Mouse (Mus musculus): ENCODE measurements around the gene Hist2h3c1.
"Not testable (repeated sequence)": the region's sequence is repeated elsewhere in the genome, so short reads cannot be mapped to it uniquely, and the experiment has no call there.

Gene Hist2h3c1

DNA sequence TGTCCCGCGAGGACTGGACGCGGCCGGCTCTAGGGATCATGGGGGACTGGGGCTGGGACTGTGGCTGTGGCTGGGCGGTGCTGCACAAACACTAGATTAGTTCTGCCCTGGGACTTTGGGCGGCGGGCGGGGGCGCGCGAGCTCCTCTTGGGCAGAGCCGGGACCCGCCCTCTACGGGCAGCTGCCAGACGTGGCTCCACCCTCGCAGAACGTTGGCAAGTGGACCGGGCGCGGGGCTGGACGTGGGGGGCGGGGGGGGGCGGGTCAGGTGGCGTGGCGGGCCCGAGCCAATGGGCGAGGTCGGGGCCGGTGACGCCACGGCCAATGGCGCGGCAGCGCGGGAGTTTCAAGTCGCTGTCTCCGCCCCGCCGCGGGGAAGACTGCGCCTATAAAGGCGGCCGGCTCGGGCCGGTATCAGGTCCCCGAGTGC, at the start of gene Hist2h3c1:
Hist2h3c1 (plus strand) TSS at position 259 of the 430 bp plus-strand sequence.
- DNase-seq (ENCODE audit: low spot score) = not testable (repeated sequence)

DNA sequence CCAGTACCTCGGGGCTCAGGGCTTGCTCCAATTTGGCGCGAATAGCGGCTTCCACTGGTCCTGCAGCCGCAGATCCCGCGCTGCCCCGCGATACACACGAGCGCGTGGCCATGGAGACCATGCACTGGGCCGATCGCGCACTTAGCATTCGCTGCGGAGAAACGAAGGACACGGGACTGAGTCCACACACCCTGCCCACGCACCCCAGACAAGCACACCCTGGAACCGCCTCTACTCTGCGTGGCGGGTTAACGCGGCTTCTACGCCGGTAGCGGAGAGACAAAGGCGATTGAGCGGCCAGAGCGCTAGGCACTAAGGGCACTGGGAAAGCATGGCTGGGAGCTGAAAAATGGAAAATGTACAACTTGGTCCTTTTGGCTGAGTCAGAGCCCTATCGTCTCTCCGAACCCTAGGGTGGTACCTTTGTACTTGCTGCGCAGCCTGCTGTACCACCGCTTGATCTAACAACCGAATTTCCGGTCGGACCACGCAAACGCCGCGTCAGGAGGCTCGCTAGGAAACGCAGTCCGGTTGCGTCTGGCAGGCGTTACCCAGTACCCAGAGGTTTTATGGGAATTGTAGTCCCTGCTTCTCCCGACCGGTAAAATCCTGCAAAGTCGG, 49.2 kb upstream of the Hist2h3c1 start:
- DNase-seq (ENCODE audit: low spot score) = peak; percentile 97

DNA sequence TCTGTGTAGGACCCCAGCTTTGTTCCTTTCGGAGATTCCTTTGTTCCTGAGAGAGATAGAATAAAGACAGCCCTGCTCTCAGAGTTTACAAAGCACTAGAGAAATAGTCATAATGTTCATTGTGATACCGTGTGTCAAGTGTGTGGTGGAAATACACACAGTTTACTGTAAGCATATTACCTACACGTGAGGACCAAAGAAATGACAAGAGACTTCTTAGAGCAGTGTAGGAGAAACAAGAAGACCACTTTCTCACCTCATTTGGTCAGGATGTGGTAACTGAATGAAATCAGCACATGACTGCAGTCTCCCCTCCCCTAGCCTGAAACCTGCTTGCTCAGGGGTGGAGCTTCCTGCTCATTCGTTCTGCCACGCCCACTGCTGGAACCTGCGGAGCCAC, 48.3 kb upstream of the Hist2h3c1 start:
- DNase-seq (ENCODE audit: low spot score) = peak; percentile 44

DNA sequence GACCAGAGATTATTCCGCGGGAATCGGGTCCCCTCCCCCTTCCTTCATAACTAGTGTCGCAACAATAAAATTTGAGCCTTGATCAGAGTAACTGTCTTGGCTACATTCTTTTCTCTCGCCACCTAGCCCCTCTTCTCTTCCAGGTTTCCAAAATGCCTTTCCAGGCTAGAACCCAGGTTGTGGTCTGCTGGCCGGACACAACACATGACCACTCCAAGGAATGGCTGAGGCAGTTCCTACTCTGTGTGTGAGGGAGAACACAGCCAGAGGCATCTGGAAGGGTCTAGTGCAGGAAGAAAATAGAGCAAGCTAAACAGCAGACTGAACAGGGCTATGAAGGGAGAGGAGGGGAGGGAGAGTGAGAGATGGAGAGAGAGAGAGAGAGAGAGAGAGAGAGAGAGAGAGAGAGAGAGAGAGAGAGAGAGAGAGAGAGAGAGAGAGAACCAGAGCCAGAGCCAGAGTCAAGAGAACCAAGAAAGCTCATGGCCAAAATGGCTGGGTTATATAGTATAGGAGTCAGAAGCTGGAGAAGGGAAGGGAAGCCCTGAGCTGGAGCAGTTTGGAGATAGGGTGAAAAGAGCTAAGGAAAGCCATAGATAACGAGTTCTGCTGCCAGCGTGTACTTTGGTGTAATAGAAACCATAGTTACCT, 47.8 kb upstream of the Hist2h3c1 start:
- not testable (repeated sequence) for DNase-seq (ENCODE audit: low spot score)

DNA sequence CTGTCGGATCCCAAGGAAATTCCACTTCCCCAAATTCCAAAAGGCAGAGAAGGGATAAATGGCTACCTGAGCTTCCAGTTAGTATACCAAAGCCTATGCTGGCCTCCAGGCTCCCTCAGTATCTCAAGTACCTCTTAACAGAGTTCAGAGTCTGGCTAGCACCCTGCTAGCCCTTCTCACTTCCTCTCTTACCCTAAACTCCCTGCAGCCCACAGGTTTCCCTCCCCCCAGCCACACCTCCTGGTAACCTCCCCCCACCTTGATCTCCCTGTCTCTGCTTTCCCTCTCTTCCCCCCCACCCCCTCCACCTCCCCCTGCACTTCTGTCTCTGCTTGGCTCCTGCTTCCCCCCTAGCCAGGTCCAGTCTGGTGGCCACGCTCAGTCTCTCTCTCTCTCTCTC, 46.8 kb upstream of the Hist2h3c1 start:
- no peak for DNase-seq (ENCODE audit: low spot score)

DNA sequence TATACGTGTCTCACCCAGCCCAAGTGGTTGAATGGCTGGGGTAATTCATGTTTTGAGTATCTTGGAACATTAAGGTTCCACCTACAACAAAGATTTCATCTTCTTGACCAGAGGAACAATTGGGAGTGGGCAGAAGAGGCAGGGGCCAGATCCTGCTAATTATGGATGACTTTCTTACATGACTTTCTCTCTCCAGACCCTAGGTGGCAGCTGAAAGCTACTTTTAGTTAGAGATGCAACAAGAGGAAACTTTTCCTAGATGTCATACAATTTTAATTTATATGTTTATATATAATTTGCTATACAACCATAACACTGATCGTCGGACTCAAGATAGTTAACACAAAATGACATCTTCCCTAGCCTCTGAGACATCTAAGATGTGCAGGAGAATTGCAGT, 38.7 kb upstream of the Hist2h3c1 start:
- DNase-seq (ENCODE audit: low spot score) = no peak

DNA sequence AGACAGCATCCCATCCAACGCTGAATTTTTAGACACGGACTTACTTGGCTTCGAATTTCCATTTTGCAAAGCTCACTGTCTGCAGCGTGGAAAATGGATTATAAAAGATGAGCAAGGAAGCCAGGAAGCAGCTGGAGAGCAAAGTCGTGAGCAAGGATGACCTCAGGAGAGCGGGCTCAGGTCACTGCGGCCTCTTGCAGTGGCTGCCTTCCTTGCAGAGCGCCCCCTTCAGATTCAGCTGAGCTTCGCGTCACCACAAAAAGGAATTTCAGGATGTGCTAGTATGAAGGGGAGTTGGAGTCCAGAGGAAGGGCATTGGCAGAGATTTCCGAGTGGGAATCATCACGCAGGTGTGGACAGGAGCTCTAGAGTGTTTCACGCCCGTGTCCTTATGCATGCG, 37.2 kb upstream of the Hist2h3c1 start:
- DNase-seq (ENCODE audit: low spot score) = peak; percentile 64

DNA sequence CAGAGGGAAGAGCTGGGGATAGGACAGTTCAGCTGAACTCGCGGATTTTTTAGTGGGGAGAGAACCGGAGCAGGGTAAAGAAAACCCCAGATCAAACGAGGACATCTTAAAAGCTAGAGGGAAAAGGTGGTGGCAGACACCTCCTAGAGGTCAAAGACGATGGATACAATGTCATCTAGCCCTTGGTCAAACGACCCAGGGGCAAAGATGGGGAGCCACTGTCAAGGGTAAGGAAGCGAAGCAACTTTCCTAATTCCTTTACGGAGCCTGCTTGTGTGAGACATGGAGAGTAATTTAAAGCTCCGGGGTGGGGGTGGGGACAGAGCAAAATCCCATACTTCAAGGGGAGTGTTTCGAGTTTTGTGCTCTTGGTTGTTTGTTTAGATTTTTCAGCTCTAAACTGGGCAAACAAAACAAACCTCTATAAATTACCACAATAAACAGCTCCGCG, 27.3 kb upstream of the Hist2h3c1 start:
- DNase-seq (ENCODE audit: low spot score) = peak; percentile 58

DNA sequence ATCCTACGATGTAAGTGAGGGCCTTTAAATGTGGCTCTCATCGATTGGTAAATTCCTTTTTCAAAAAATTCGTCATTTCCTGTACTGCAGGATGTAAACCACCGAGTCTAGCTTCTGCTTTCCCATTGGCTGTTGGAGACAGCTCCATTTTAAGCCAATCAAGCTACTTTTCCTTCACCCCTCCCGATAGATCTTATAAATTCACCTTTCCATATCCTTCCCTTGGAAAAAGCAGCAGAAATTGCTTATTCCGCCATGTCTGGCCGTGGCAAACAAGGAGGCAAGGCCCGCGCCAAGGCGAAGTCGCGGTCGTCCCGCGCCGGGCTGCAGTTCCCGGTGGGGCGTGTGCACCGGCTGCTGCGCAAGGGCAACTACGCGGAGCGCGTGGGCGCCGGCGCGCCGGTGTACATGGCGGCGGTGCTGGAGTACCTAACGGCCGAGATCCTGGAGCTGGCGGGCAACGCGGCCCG, 26.8 kb upstream of the Hist2h3c1 start, which contains the start of the genes Bola1 and Hist2h2ab:
Bola1 (minus strand) TSS at position 49 of the 470 bp plus-strand sequence.
Hist2h2ab (plus strand) TSS at position 205 of the 470 bp plus-strand sequence.
- DNase-seq (ENCODE audit: low spot score) = peak; percentile 90

DNA sequence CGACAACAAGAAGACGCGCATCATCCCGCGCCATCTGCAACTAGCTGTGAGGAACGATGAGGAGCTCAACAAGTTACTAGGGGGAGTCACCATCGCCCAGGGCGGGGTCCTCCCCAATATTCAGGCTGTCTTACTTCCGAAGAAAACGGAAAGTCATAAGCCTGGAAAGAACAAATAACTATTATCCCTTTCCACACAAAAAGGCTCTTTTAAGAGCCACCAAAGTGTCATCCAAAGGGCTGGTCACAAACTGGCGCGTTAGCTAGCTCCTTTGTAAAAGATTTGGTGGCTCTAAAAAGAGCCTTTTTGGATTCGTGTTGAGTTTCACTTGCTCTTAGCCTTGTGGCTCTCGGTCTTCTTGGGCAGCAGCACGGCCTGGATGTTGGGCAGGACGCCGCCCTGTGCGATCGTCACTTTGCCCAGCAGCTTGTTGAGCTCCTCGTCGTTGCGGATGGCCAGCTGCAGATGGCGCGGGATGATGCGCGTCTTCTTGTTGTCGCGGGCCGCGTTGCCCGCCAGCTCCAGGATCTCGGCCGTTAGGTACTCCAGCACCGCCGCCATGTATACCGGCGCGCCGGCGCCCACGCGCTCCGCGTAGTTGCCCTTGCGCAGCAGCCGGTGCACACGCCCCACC, 26.2 kb upstream of the Hist2h3c1 start:
- DNase-seq (ENCODE audit: low spot score) = peak; percentile 69

DNA sequence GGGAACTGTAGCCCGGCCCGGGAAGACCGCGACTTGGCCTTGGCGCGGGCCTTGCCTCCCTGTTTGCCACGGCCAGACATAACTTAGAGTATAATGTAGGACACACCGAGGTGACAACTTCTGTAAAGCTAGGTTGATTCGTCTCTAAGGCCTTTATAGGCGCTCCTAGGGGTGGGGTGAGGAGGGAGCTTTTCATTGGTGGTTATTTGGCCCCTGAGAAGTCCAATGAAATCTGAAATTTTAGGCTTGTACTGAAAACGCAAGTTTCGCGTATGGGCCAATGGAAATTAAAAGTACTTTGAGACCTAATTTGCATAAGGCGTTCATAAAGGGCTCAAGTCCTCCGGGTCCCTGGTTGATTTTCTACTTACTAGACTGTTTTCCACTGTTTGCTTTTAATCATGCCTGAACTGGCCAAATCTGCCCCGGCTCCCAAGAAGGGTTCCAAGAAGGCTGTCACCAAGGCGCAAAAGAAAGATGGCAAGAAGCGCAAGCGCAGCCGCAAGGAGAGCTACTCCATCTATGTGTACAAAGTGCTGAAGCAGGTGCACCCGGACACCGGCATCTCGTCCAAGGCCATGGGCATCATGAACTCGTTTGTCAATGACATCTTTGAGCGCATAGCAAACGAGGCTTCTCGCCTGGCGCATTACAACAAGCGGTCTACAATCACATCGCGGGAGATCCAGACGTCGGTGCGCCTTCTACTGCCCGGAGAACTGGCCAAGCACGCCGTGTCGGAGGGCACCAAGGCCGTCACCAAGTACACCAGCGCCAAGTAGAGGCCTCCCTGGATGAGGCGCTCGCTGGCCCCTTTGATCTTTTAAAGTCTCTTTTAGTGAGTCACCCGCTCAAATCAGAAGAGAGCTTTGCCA, 25.5 kb upstream of the Hist2h3c1 start, which contains the start of the genes Hist2h2ac and Hist2h2be:
Hist2h2ac (minus strand) TSS at position 116 of the 875 bp plus-strand sequence.
Hist2h2be (plus strand) TSS at position 355 of the 875 bp plus-strand sequence.
- peak; percentile 90 for DNase-seq (ENCODE audit: low spot score)

DNA sequence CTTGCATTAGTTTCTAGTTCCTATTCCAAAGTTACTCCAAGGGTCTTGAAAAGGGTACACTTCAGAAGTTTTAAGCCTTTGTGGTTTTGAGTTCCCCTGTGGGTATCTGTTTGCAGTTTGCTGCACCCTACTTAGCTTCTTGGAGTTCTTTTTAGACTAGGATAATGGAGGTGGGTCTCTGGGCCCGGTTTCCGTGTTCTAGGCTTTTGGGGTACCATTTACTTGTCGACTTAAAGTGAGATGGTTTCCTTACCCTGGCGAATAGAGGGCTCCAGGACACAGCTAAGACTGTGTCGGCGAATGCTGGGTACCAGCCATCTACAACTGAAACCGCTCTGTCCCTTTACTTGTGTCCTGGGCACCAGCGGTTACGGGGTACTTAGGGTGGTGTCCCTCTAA, 24.8 kb upstream of the Hist2h3c1 start:
- DNase-seq (ENCODE audit: low spot score) = peak; percentile 19

DNA sequence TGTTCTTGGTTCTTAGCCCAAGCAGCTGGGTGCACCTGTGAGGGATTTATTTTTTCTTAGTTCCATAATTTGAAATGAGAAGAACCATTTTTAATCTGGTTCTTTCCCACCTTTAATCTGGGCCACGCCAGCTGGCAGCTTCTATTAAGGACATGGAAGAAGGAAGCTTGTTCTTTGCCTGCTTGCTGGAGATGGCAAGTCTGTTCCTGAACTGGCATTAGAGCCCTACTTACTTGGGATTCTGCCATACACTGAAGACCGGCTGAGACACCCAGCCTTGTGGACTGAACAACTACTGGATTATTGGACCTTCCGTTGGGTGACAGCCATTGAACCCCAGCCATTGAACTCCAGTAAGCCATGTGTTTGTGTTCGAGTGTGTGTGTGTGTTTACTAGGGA, 23.7 kb upstream of the Hist2h3c1 start:
- DNase-seq (ENCODE audit: low spot score) = no peak

DNA sequence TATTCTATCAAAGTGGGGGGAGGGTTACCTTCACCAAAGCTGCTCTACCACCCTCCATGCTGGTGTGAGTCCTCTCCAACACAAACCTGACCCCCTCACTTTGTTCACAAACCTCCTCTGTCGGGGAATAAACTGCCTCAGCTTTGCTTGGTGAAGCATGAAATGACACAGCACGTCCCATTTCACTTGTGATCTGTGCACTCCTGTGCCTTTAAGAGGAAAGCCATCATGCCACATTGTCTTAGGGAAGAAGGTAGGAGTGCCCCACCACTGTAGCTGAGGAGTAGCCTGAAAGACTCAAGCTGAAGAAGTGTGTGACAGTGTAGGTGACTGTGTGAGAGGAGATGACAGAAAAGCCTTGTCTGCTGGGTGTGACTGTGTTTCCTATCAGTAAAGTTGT, 21.1 kb upstream of the Hist2h3c1 start:
- no peak for DNase-seq (ENCODE audit: low spot score)

DNA sequence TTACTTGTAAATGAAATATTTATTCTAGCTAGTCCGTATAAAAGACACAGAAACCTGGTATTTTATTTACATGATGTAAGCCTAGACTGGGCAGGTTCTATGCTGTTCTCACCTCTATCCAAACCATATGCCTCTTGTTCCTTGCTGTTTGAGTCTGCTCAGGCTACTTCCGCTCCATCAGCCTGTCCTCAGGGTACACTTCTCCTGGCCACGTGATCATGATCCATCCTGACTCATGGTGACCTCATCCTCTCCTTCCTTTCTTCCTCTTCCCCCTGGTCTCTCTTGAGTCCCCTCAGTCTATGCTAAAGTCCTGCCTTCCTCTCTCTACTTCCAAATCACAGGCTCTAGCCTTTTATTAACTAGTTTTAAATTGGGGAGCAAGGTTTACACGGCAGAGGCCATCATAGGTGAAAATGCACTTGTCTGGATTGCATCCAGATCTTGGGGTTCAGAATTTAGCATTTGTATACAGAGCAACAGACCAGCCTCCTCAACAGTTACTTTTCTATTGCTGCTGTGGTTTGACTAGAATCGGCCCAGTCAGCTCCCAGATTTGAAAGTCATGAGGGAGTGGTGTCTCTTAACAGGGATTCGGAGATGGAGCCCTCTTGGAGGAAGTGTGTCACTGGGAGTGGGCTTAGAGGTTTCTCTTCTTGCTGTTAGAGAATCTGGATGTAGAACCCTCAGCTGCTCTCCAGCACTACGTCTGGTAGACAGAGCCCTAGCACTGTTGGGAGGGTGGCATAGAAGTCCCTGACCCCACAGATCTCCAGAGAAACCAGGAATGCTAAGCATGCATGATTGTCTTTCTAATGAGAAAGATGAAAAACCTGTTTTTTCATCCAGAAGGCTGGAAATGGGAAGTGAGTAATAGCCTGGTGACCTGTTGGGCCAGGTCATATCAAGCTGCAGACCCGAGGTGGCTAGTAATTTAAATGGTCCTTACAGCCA, 19.5 kb upstream of the Hist2h3c1 start:
- no peak for DNase-seq (ENCODE audit: low spot score)

DNA sequence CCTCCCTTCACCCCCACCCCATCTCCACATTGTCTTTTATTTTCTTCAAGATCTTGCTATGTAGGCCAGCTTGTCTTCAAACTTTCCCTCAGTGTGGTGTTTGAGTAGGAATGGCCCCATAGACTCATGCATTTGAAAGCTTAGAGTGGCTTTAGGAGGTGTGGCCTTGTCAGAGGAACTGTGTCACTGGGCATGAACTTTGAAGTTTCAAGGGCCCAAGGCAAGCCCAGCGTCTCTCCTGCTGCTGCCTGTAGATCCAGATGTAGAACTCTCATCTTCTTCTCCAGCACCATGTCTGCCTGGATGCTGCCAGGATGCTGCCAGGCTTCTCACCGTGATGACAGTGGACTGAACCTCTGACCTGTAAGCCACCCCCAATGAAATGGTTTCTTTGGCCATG, 17.7 kb upstream of the Hist2h3c1 start:
- DNase-seq (ENCODE audit: low spot score) = no peak

DNA sequence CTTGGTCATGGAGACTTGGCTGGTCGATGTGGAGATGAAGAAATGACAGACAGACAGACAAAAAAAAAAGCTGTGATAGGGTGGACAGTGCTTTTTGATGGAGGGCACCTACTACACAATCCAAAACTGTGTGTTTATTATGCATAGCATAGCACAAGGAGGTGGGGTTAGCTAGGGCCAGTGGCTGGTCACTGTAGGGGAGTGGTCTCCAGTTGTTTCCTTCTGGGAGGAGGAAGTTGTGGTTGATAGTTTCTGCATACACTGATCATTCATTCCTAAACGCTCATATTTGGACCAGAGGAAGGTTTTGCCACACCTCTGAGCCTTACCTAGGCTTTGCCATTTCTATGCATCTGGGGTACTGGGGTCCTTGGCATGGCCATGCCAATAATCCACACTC, 16.1 kb upstream of the Hist2h3c1 start:
- DNase-seq (ENCODE audit: low spot score) = no peak

DNA sequence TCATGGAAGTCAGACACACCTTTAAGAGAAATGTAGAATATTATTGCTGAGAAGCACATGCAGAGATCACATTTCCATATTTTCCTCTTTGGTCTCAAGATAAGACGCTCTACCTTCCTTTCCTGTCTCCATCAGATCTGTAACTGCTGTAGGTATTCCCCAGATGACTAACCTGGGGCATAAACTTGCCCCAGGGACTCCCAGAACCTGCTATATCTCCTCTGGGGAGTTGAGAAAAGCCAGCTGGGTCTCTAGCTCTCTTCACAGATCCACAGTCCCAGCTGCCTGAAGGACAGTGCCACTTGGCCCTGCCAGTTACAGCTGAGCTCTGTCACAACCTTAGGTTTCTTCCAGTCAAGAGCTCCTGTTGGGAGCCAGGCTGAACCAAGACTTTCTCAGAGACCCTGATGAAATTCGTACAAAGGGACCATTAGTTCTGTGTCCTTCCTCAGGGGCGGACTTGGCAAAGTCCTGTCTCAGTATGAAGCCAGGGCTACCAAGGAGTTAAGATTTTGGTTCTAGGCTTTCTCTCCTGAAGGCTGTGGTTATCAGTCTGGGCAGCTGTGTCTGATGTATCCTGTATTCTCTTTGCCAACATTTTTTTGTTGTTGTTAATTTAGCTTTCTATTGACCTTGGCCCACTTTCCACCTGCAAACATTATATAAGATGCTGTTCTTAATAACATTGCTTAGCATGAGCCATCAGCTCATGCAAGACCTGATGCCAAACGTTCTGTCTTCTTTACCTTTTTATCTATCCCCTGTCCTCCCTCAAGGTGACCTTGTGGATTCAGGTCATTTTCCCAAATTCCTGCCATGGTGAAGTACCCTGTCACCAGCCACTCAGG, 15.4 kb upstream of the Hist2h3c1 start:
- no peak for DNase-seq (ENCODE audit: low spot score)

DNA sequence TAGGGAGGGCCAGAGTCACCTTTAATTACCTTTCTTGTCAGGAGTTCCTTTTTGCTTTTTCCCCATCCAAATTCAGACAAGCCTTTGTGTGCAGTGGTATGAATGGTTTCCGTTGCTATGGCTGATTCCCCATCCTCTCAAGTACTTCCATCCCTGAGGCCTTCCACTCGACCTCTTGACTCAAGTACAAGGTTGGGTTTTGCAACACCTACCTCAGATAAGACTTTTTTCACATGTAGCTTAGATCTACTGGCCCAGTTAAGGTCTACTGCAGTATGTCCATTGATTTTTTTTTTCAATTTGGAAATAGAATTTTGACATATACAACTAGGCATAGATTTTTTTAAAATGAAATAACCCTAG, 14.7 kb upstream of the Hist2h3c1 start:
- DNase-seq (ENCODE audit: low spot score) = no peak

DNA sequence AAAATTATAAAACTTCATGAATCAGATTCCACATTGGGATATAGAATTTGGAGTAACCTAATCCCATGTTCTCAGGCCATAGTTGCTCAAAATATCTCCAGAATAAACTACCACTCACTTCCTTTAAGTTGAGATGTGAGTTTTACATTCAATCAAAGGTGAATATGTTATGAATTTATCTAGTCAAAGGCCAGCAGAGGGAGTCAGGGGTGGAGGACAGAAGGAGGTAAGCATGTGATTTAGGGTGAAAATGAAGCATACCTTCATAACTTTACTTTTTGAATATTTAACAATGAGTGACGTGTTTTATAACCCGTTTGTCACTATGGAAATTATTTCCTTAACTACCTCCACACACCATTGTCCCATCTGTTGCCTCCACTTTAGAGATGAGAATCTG, 11.6 kb upstream of the Hist2h3c1 start:
- no peak for DNase-seq (ENCODE audit: low spot score)
